Comparison of ENCODE assay signal across 36 mouse cellular contexts in genomic region chr4:125097412-125097811, GRCm38 (mm10). TPM values are rescaled to one million over a fixed set of nuclear protein-coding genes. Genes with fewer than 3 reads are reported as not detected.
"Had no signal": no experiment of that assay in that cellular context is flagged by ENCODE, and none has a peak within 500 bp of the region (broad histone marks: within the 10 kb centered on the region; RNA-seq: fewer than 3 reads in every experiment).

No protein-coding gene starts in this region.

- H3K4me2 ChIP-seq: heart, embryonic 11.5 days; heart, embryonic 12.5 days; heart, embryonic 13.5 days; heart, embryonic 15.5 days; hindbrain, embryonic 12.5 days; hindbrain, embryonic 13.5 days; hindbrain, embryonic 14.5 days; hindbrain, embryonic 15.5 days; intestine, embryonic 15.5 days; kidney, embryonic 15.5 days had no signal

- H3K27me3 ChIP-seq: heart, embryonic 12.5 days; heart, embryonic 13.5 days; heart, embryonic 15.5 days; hindbrain, embryonic 12.5 days; hindbrain, embryonic 13.5 days; hindbrain, embryonic 15.5 days; intestine, embryonic 15.5 days; kidney, embryonic 15.5 days had no signal

- H3K4me3 ChIP-seq: heart, embryonic 10.5 days; heart, embryonic 12.5 days; heart, embryonic 13.5 days; heart, embryonic 15.5 days; hindbrain, embryonic 10.5 days; hindbrain, embryonic 12.5 days; hindbrain, embryonic 13.5 days; hindbrain, embryonic 15.5 days; intestine, embryonic 15.5 days; kidney, embryonic 15.5 days; layer of hippocampus, adult 2 months had no signal

- DNase-seq: heart, postnatal 10 days; heart, postnatal 14 days; heart, postnatal 36 days; heart, postnatal 4 days; kidney, adult 11 months; kidney, adult 18-20 months; kidney, adult 2 months; kidney, adult 8-10 months; kidney, adult 9 months; kidney, postnatal 10 days; kidney, postnatal 14 days; kidney, postnatal 25 days; kidney, postnatal 36 days; kidney, postnatal 4 days; layer of hippocampus, adult 9-11 months; layer of hippocampus, postnatal 36 days had no signal

RNA-seq across cellular contexts. Expression of gene Dnali1, which starts 31.9 kb away (rescaled TPM):
- polyA plus RNA-seq: heart, embryonic 14.5 days; heart, postnatal 0 days; inflammation-experienced regulatory T-cells, adult 6 months; intestine, embryonic 15.5 days; intestine, embryonic 16.5 days; intestine, postnatal 0 days; kidney, embryonic 14.5 days; kidney, embryonic 15.5 days; large intestine, adult 2 months had no signal
